Mouse (Mus musculus) layer of hippocampus, adult 18-20 months (tissue): ENCODE measurements around the gene BC048562. TPM values are rescaled to one million over a fixed set of nuclear protein-coding genes. Genes with fewer than 3 reads are reported as not detected.
A peak's percentile ranks its signal among the peaks of the same experiment; 100 is the strongest.

Source experiments
- DNase-seq, 2 experiments: peaks; one replicate each; pipeline ENCODE4 v3.0.0; 2022; ENCODE audit warnings: low spot score in 2 of 2
- total RNA-seq, 2 experiments: library from RNA; stranded (reverse); gene quantifications; 2 replicates each; pipeline ENCODE4 v1.2.3; 2021

The BC048562 gene
- total RNA-seq, 2 experiments from 2014 or later, result not detected

- DNase-seq, result no peak
Observed at GRCm38 (mm10) chr9:108479241-108479640, 43.0 kb downstream of the BC048562 start.

GRCm38 (mm10) chr9:108479721-108480351 is 43.6 kb downstream of the BC048562 start, which contains the start of gene Lamb2:
Gene Lamb2 (plus strand): TSS chr9:108479736.
- DNase-seq, result no peak

DNA sequence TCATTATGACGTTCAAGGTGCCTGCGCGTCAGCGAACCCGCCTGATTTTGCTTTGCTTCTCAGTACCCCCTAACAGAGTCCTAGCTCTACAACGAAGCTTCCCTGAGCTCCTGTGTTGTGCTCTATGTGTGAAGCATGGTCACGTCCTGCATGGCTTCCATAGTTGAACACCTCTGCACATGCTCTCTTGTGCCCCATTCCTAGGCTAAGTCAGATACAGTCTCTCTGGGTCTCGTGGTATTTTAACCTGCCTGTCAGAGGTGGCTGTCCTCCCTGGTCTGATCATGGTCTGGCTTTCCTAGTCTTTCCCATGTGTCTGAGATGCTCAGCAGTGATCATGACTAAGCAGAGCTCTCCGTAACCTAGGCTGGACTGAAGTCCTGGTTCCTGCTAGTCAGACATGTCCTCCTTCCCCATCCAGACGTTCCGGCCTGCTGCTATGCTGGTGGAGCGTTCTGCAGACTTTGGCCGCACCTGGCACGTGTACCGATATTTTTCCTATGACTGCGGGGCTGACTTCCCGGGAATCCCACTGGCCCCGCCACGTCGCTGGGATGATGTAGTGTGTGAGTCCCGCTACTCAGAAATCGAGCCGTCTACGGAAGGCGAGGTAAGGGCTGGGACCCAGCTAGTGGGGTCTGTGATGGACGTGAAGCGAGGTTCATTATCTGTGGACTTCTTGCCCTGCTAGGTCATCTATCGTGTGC is 44.7 kb downstream of the BC048562 start:
- DNase-seq, result no peak

GRCm38 (mm10) chr9:108481520-108482210 is 45.4 kb downstream of the BC048562 start:
- no peak for DNase-seq

DNA sequence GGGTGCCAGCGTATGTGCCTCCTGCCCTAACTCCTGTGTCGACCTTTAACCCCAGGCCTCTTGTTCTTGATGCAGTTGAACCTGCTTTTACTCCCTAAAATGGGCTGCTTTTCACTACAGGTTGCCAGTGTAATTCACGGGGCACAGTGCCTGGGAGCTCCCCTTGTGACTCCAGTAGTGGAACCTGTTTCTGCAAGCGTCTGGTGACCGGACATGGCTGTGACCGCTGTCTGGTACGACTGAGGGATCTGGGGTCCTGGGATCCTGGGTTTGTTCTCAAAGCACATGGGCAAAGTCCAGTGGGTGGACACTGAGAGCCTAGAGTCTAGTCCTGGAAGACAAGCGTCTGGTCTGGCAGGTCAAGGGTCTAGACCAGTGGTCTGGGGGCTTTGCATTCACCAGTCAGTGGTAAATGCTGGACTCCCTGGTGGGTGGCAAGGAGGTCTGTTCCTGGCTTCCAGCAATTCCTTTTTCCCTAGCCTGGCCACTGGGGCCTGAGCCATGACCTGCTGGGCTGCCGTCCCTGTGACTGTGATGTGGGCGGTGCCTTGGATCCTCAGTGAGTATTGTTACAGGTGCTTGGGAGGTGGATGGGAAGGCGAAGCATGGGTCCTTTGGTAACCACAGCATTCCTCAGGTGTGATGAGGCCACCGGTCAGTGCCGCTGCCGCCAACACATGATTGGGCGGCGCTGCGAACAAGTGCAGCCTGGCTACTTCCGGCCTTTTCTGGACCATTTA is 46.9 kb downstream of the BC048562 start:
- no peak for DNase-seq

DNA sequence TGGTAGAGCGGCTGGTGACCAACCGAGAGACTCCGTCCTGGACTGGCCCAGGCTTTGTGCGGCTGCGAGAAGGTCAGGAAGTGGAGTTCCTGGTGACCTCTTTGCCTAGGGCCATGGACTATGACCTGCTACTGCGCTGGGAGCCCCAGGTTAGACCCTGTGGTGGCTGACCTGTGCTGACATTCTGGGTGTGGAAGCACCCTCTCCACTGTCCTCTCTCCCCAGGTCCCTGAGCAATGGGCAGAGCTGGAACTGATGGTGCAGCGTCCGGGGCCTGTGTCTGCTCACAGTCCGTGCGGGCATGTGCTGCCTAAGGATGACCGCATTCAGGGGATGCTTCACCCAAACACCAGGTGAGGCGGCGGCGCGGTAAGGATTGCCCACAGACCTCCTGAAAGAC is 47.7 kb downstream of the BC048562 start:
- no peak for DNase-seq

GRCm38 (mm10) chr9:108485301-108485875 is 49.1 kb downstream of the BC048562 start:
- no peak for DNase-seq

GRCm38 (mm10) chr9:108486973-108487530 is 50.8 kb downstream of the BC048562 start:
- no peak for DNase-seq

DNA sequence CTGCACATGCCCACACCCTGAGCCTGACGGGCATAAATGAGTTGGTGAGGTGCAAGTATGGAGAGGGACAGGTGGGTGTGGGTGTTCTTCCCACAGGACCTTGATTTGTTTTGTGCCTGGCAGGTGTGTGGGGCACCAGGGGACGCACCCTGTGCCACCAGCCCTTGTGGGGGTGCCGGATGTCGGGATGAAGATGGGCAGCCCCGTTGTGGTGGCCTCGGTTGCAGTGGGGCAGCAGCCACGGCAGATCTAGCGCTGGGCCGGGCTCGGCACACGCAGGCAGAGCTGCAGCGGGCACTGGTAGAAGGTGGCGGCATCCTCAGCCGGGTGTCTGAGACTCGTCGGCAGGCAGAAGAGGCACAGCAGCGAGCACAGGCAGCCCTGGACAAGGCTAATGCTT is 52.1 kb downstream of the BC048562 start:
- no peak for DNase-seq

- DNase-seq, result no peak
Observed at GRCm38 (mm10) chr9:108489215-108489614, 52.9 kb downstream of the BC048562 start.

- DNase-seq, result peak in 1 of 2 experiments; percentile 26
Observed at GRCm38 (mm10) chr9:108489702-108490558, 53.6 kb downstream of the BC048562 start.

GRCm38 (mm10) chr9:108490559-108491285 is 54.4 kb downstream of the BC048562 start, which contains the start of gene Usp19:
Gene Usp19 (plus strand): TSS chr9:108490602.
- DNase-seq, result peak; percentile 94 to 97

DNA sequence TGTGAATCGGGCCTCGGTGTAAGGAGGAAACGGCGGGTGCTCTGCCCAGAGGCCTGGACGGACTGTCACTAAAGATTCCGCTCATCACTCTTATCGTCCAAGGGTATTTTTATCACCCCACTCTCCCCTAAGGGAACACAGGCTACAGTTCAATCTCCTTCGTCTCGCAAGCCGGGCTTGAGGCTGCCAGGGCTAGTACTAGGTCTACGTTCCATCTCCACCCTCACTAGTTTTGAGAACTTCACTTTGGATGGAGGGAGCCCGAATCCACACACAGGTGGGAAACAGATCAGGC is 55.0 kb downstream of the BC048562 start:
- no peak for DNase-seq

GRCm38 (mm10) chr9:108492043-108492750 is 55.9 kb downstream of the BC048562 start:
- DNase-seq, result peak in 1 of 2 experiments; percentile 32

GRCm38 (mm10) chr9:108493246-108493645 is 57.0 kb downstream of the BC048562 start:
- DNase-seq, result no peak

DNA sequence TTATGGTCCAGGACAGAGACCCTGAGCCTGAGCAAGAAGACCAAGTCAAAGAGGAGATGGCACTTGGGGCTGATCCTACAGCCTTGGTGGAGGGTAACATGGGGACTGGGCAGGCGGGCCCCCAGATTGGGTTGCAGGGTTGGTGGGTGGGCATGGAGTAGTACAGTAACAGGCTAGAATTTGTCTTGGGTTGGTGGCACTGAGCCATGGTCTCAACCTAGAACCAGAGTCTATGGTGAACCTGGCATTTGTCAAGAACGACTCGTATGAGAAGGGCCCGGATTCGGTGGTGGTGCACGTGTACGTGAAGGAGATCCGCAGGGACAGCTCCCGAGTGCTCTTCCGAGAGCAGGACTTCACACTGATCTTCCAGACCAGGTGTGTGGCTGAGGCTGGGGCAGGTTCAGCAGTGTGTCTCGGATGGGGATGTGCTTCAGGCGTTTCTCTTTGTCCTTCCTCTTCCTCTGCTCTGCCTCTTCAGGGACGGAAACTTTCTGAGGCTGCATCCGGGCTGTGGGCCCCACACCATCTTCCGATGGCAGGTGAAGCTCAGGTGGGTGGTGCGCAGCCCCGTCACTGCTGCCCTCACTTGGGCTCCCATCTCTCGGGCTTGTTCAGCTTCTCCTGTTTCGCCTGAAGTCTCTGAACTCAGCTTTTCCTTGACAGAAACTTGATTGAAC is 58.0 kb downstream of the BC048562 start:
- no peak for DNase-seq

DNA sequence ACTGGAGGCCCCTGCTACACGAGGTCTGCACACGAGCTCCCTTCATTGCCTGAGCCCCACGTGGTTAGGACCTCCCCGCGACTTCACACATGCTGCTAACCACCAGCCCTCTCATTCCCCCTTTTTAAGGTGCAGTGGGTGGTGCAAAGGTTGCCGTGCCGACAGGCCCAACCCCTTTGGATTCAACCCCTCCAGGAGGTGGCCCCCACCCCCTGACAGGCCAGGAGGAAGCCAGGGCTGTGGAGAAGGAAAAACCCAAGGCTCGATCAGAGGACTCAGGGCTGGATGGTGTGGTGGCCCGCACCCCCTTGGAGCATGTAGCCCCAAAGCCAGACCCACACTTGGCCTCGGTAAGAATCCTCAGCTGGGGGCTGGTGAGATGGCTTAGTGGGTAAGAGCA is 58.6 kb downstream of the BC048562 start:
- no peak for DNase-seq
